Mouse (Mus musculus) heart, embryonic 13.5 days (tissue): ENCODE data around the gene Phtf1. TPM values are rescaled to one million over a fixed set of nuclear protein-coding genes. Genes with fewer than 3 reads are reported as not detected.

Experiments
- ATAC-seq: fragments of 200-750 bp; cut with Nextera tagmentation; 2 replicates; pipeline ENCODE4 v1.8.0; 2017; ENCODE audit warnings: moderate TSS enrichment; ENCODE audit not compliant: insufficient number of reproducible peaks, low FRiP score, low TSS enrichment; ENCODE audit errors: extremely low read depth
- H3K27ac ChIP-seq: fragments of 300-500 bp; sonication (generic); replicated peaks from 2 replicates; pipeline ENCODE4 v1.5.1; 2015; ENCODE audit warnings: moderate library complexity, mild to moderate bottlenecking, inconsistent platforms
- H3K27me3 ChIP-seq: fragments of 300-500 bp; sonication (generic); replicated peaks from 2 replicates; pipeline ENCODE4 v1.6.1; 2015; ENCODE audit warnings: mild to moderate bottlenecking, inconsistent platforms
- H3K36me3 ChIP-seq: fragments of 300-500 bp; sonication (generic); 2 replicates; pipeline ENCODE4 v1.6.1; 2015; ENCODE audit warnings: mild to moderate bottlenecking, inconsistent platforms
- H3K4me1 ChIP-seq: fragments of 300-500 bp; sonication (generic); 2 replicates; pipeline ENCODE4 v1.6.1; 2015; ENCODE audit warnings: inconsistent platforms
- H3K4me2 ChIP-seq: fragments of 300-500 bp; sonication (generic); 2 replicates; pipeline ENCODE4 v1.6.1; 2015; ENCODE audit warnings: inconsistent platforms, mild to moderate bottlenecking, moderate library complexity
- H3K4me3 ChIP-seq: fragments of 300-500 bp; sonication (generic); 2 replicates; pipeline ENCODE4 v1.5.1; 2015; ENCODE audit warnings: moderate library complexity, mild to moderate bottlenecking, inconsistent platforms
- H3K9ac ChIP-seq: fragments of 300-500 bp; sonication (generic); 2 replicates; pipeline ENCODE4 v1.6.1; 2015; ENCODE audit warnings: inconsistent platforms, mild to moderate bottlenecking, moderate library complexity
- H3K9me3 ChIP-seq: fragments of 300-500 bp; sonication (generic); 2 replicates; pipeline ENCODE4 v1.6.1; 2016; ENCODE audit warnings: inconsistent platforms
- WGBS: fragments of 180-500 bp; shearing (Covaris S2); methylation state at CpG from one replicate; pipeline ENCODE4 v1.1.7; 2015; ENCODE audit warnings: mixed read lengths; 5-methylcytosine and 5-hydroxymethylcytosine counted together
- polyA plus RNA-seq: library from polyadenylated mRNA; unstranded; fragments of >200 nt; fragmentation: Nextera tagmentation; extraction: Ambion mirVana; gene quantifications from 2 replicates; pipeline ENCODE4 v1.2.1, GENCODE M21; 2015

Gene Phtf1
- polyA plus RNA-seq, 1 experiment from 2014 or later: 15.1 TPM

GRCm38 (mm10) chr3:104020101-104020500 lies 52.2 kb downstream of the Phtf1 start:
- Histone ChIP-seq H3K4me3 (no peak overlapping the region), H3K4me2 (no peak overlapping the region), H3K9ac (no peak overlapping the region), H3K27ac (no peak overlapping the region), H3K4me1 (no peaks in the 10 kb centered on the region), H3K27me3 (no peaks in the 10 kb centered on the region), H3K9me3 (no peaks in the 10 kb centered on the region), H3K36me3 (peaks cover 88% of the 10 kb centered on the region)
- 87% methylated on average over 12 of the region's 12 CpGs for WGBS
- ATAC-seq: no peak

- Histone ChIP-seq H3K4me1 (0 out of 2 replicates have a peak, but pooled peaks cover under 1% of the 10 kb centered on the region), H3K27me3 (no peaks in the 10 kb centered on the region), H3K36me3 (peaks cover 81% of the 10 kb centered on the region), H3K4me3 (no peak overlapping the region), H3K27ac (no peak overlapping the region), H3K9me3 (no peaks in the 10 kb centered on the region), H3K4me2 (no peak overlapping the region), H3K9ac (no peak overlapping the region)
- 58% methylated on average over 3 of the region's 3 CpGs for WGBS
- ATAC-seq: no peak
These were observed 59.0 kb downstream of the Phtf1 start for GRCm38 (mm10) chr3:104026938-104027337.

- Histone ChIP-seq H3K4me2 (no peak overlapping the region), H3K9me3 (no peaks in the 10 kb centered on the region), H3K36me3 (peaks cover 59% of the 10 kb centered on the region), H3K27ac (no peak overlapping the region), H3K27me3 (no peaks in the 10 kb centered on the region), H3K4me1 (0 out of 2 replicates have a peak, but pooled peaks cover 2% of the 10 kb centered on the region), H3K4me3 (no peak overlapping the region), H3K9ac (no peak overlapping the region)
- no peak for ATAC-seq
- 70% methylated on average over 1 of the region's 1 CpGs for WGBS
These were observed 64.2 kb downstream of the Phtf1 start for GRCm38 (mm10) chr3:104032086-104032485.

- Histone ChIP-seq H3K27ac (no peak overlapping the region), H3K9me3 (no peaks in the 10 kb centered on the region), H3K4me2 (no peak overlapping the region), H3K9ac (no peak overlapping the region), H3K4me3 (no peak overlapping the region), H3K36me3 (peaks cover 59% of the 10 kb centered on the region), H3K27me3 (no peaks in the 10 kb centered on the region), H3K4me1 (0 out of 2 replicates have a peak, but pooled peaks cover 2% of the 10 kb centered on the region)
- no peak for ATAC-seq
- 90% methylated on average over 1 of the region's 1 CpGs for WGBS
These were observed 64.8 kb downstream of the Phtf1 start for GRCm38 (mm10) chr3:104032747-104033146.

- H3K4me1 ChIP-seq: peaks cover 5% of the 10 kb centered on the region; the same call in 1 of the 2 replicates
- H3K4me3 ChIP-seq: no peak overlapping the region
- no peaks in the 10 kb centered on the region for H3K9me3 ChIP-seq
- H3K27ac ChIP-seq: no peak overlapping the region
- H3K4me2 ChIP-seq: no peak overlapping the region
- no peak overlapping the region for H3K9ac ChIP-seq
- H3K36me3 ChIP-seq: peaks cover 27% of the 10 kb centered on the region
- no peak for ATAC-seq
- no peaks in the 10 kb centered on the region for H3K27me3 ChIP-seq
- 59% methylated on average over 6 of the region's 6 CpGs for WGBS
These were observed 91.2 kb downstream of the Phtf1 start for GRCm38 (mm10) chr3:104059001-104059622.

- Histone ChIP-seq H3K27me3 (no peaks in the 10 kb centered on the region), H3K4me1 (no peaks in the 10 kb centered on the region; the same call in 1 of the 2 replicates), H3K4me2 (no peak overlapping the region), H3K36me3 (peaks cover 16% of the 10 kb centered on the region), H3K9ac (no peak overlapping the region), H3K4me3 (no peak overlapping the region), H3K27ac (no peak overlapping the region), H3K9me3 (no peaks in the 10 kb centered on the region)
- ATAC-seq: no peak
These were observed 101.5 kb downstream of the Phtf1 start for GRCm38 (mm10) chr3:104069395-104069794.

Other genes starting within 250 kb of the Phtf1 start
- gene Olfml3, start 230.1 kb upstream of the Phtf1 start, polyA plus RNA-seq: 21.9 and 24.1 TPM in 2 replicates
- gene Gm10964, start 228.7 kb upstream of the Phtf1 start, polyA plus RNA-seq: not detected in 2 replicates
- 8.7 and 9.9 TPM in 2 replicates for gene Hipk1, start 176.5 kb upstream of the Phtf1 start, polyA plus RNA-seq
- gene Dclre1b, start 158.7 kb upstream of the Phtf1 start, polyA plus RNA-seq: 15.4 and 16.8 TPM in 2 replicates
- 14.5 and 16.2 TPM in 2 replicates for gene Ap4b1, start 158.6 kb upstream of the Phtf1 start, polyA plus RNA-seq
- 0.21 and 0.24 TPM in 2 replicates for gene Gm43064, start 158.5 kb upstream of the Phtf1 start, polyA plus RNA-seq
- gene Bcl2l15, start 135.5 kb upstream of the Phtf1 start, polyA plus RNA-seq: 0.22 TPM in 1 of 2 replicates, not detected in the other
- 0.76 and 0.79 TPM in 2 replicates for gene Ptpn22, start 108.3 kb upstream of the Phtf1 start, polyA plus RNA-seq
- 5.2 and 5.5 TPM in 2 replicates for gene Rsbn1, start 54.0 kb upstream of the Phtf1 start, polyA plus RNA-seq